Mouse (Mus musculus): ENCODE results near the gene Arhgap35.

DNA sequence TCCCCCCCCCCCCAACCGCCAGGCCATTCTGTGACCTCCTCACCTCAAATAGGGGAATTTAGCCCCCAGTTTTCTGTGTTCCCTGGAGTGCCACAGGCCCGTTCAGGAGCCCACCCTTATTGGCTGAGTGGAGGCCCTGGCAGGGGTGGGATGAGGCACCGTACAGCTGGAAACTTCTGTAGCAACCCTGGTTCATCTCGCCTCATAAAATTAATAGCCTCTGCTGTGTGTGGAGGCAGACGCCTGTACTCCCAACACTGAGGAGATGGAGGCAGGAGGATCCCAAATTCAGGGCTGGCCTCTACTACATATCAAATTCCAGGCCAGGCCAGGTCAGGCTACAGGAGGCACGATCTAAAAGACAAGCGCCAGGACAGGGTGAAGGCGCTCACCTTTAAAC lies 140.9 kb downstream of the Arhgap35 start:
- TF ChIP-seq CTCF (IDR thresholded peaks at IDR 0.05; ENCODE audit: low read depth) (no peak), EP300 (optimal IDR thresholded peaks at IDR 0.05) (no peak)

Measured in stomach, postnatal 0 days (tissue).